In the genomic region with DNA sequence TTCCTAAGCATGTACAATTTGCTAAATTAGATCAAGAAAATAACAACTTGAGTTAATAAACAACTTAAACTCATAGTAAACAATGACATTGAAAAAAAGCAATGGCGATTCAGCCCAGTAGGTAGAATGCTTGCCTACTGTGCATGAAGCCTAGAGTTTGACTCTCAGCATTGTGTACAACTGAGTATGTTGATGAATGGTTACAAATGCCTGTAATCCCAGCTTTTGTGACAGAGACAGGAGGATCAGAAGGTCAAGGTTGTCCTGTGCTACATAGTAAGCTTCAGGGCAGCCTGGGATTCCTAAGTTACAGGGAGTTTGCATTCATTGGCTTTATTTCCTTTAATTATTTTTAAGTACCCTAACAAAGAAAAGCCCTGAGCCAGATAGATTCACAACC, we compare ENCODE assay signal across 26 mouse cellular contexts.
"Had no signal": no experiment of that assay in that cellular context is flagged by ENCODE, and none has a peak within 500 bp of the region (broad histone marks: within the 10 kb centered on the region; RNA-seq: fewer than 3 reads in every experiment).

No protein-coding gene starts in this region.

- H3K9me3 ChIP-seq: embryonic facial prominence, embryonic 12.5 days; embryonic facial prominence, embryonic 13.5 days; embryonic facial prominence, embryonic 15.5 days; forebrain, embryonic 12.5 days; forebrain, embryonic 13.5 days; forebrain, embryonic 15.5 days; heart, embryonic 10.5 days had no signal

- H3K4me3 ChIP-seq: embryonic facial prominence, embryonic 10.5 days; embryonic facial prominence, embryonic 12.5 days; embryonic facial prominence, embryonic 13.5 days; embryonic facial prominence, embryonic 15.5 days; erythroblast, embryonic 14.5 days; forebrain, embryonic 10.5 days; forebrain, embryonic 12.5 days; forebrain, embryonic 13.5 days; forebrain, embryonic 15.5 days; gastrocnemius, adult 2 months; heart, adult 2 months; heart, embryonic 10.5 days had no signal

- H3K27me3 ChIP-seq: embryonic facial prominence, embryonic 12.5 days; embryonic facial prominence, embryonic 13.5 days; embryonic facial prominence, embryonic 15.5 days; forebrain, embryonic 12.5 days; forebrain, embryonic 13.5 days; forebrain, embryonic 15.5 days had no signal

- H3K9ac ChIP-seq: embryonic facial prominence, embryonic 12.5 days; embryonic facial prominence, embryonic 13.5 days; embryonic facial prominence, embryonic 15.5 days; forebrain, embryonic 12.5 days; forebrain, embryonic 13.5 days; forebrain, embryonic 15.5 days; forebrain, postnatal 0 days had no signal

- H3K36me3 ChIP-seq: embryonic facial prominence, embryonic 10.5 days; embryonic facial prominence, embryonic 12.5 days; embryonic facial prominence, embryonic 13.5 days; embryonic facial prominence, embryonic 15.5 days; forebrain, embryonic 10.5 days; forebrain, embryonic 12.5 days; forebrain, embryonic 15.5 days; heart, embryonic 10.5 days had no signal

- H3K4me2 ChIP-seq: embryonic facial prominence, embryonic 12.5 days; embryonic facial prominence, embryonic 13.5 days; embryonic facial prominence, embryonic 15.5 days; forebrain, embryonic 12.5 days; forebrain, embryonic 13.5 days; forebrain, embryonic 15.5 days; heart, embryonic 11.5 days had no signal

- H3K27ac ChIP-seq: embryonic facial prominence, embryonic 10.5 days; embryonic facial prominence, embryonic 12.5 days; embryonic facial prominence, embryonic 13.5 days; embryonic facial prominence, embryonic 15.5 days; forebrain, embryonic 10.5 days; forebrain, embryonic 12.5 days; forebrain, embryonic 13.5 days; forebrain, embryonic 15.5 days; gastrocnemius, adult 2 months; heart, adult 2 months; heart, embryonic 10.5 days had no signal

- H3K4me1 ChIP-seq: embryonic facial prominence, embryonic 12.5 days had no signal

- DNase-seq: cerebellum, postnatal 10 days; cerebellum, postnatal 14 days; cerebellum, postnatal 36 days; embryo, embryonic 11 days; forebrain, postnatal 0 days; gastrocnemius, adult 2 months; gastrocnemius, postnatal 10 days; gastrocnemius, postnatal 14 days; gastrocnemius, postnatal 25 days; gastrocnemius, postnatal 36 days; heart, adult 11 months; heart, adult 18-20 months; heart, adult 2 months had no signal

- ATAC-seq: forebrain, embryonic 13.5 days; forebrain, embryonic 14.5 days; forebrain, embryonic 15.5 days; forebrain, embryonic 16.5 days; forebrain, postnatal 0 days had no signal
